Mouse (Mus musculus) MEL (cell line): ENCODE data around the gene Cln5. TPM values are rescaled to one million over a fixed set of nuclear protein-coding genes. Genes with fewer than 3 reads are reported as not detected.

Experiments used
- DNase-seq: peaks from one replicate; pipeline ENCODE4 v3.0.0; 2011; ENCODE audit warnings: low read depth, low spot score
- H3K27ac ChIP-seq: 2 replicates; pipeline ENCODE4 v1.5.1; 2012; ENCODE audit warnings: low read depth, mild to moderate bottlenecking, control low read depth, low read length, moderate library complexity; ENCODE audit not compliant: control insufficient read depth
- H3K27me3 ChIP-seq, 2 experiments: fragments of 150-350 bp in 1 of 2; sonication (generic) in 1 of 2; 2 replicates each; pipeline ENCODE4 v1.6.1; 2012; ENCODE audit warnings: low read length in 2 of 2, mild to moderate bottlenecking in 2 of 2, improper control_type of control experiment in 1 of 2, moderate library complexity in 1 of 2; ENCODE audit not compliant: insufficient read depth in 2 of 2, control insufficient read depth in 1 of 2
- H3K36me3 ChIP-seq, 2 experiments: 2 replicates each; pipeline ENCODE4 v1.6.1; 2012 to 2014; ENCODE audit warnings: low read length in 2 of 2, improper control_type of control experiment in 1 of 2, inconsistent platforms in 1 of 2, mild to moderate bottlenecking in 1 of 2; ENCODE audit not compliant: insufficient read depth in 2 of 2, control insufficient read depth in 1 of 2
- H3K4me1 ChIP-seq, 2 experiments: fragments of 150-350 bp in 1 of 2; sonication (generic) in 1 of 2; 2 replicates each; pipeline ENCODE4 v1.6.1; 2012; ENCODE audit warnings: low read length in 2 of 2, improper control_type of control experiment in 1 of 2, mild to moderate bottlenecking in 1 of 2; ENCODE audit not compliant: insufficient read depth in 2 of 2, control insufficient read depth in 1 of 2
- H3K4me3 ChIP-seq, 2 experiments: fragments of 150-350 bp in 1 of 2; sonication (generic) in 1 of 2; 2 replicates each; pipeline ENCODE4 v1.5.1; 2012; ENCODE audit warnings: low read depth in 2 of 2, low read length in 2 of 2, mild to moderate bottlenecking in 2 of 2, moderate library complexity in 2 of 2, control low read depth in 1 of 2, improper control_type of control experiment in 1 of 2; ENCODE audit not compliant: control insufficient read depth in 1 of 2, insufficient read depth in 1 of 2
- H3K79me2 ChIP-seq: 2 replicates; pipeline ENCODE4 v1.6.1; 2012; ENCODE audit warnings: mild to moderate bottlenecking, low read length, moderate library complexity; ENCODE audit not compliant: control insufficient read depth, poor library complexity, insufficient read depth
- H3K9ac ChIP-seq: 2 replicates; pipeline ENCODE4 v1.6.1; 2012; ENCODE audit warnings: low read depth, mild to moderate bottlenecking, control low read depth, low read length, moderate library complexity; ENCODE audit not compliant: control insufficient read depth, poor library complexity, severe bottlenecking
- H3K9me3 ChIP-seq: fragments of 150-350 bp; sonication (generic); replicated peaks from 2 replicates; pipeline ENCODE4 v1.6.1; 2012; ENCODE audit warnings: mild to moderate bottlenecking, low read length, improper control_type of control experiment, moderate library complexity; ENCODE audit not compliant: insufficient read depth
- CTCF ChIP-seq, 3 experiments: IDR thresholded peaks in 2 of 3; conservative IDR thresholded peaks in 1 of 3; 2 replicates each; pipeline ENCODE4 v1.5.1; 2011 to 2012; ENCODE audit warnings: low read length in 3 of 3, low read depth in 2 of 3, mild to moderate bottlenecking in 2 of 3, improper control_type of control experiment in 1 of 3, inconsistent platforms in 1 of 3, mixed read lengths in 1 of 3, moderate library complexity in 1 of 3; ENCODE audit not compliant: control insufficient read depth in 1 of 3, insufficient read depth in 1 of 3, poor library complexity in 1 of 3, severe bottlenecking in 1 of 3
- ETS1 ChIP-seq: IDR thresholded peaks from 2 replicates; pipeline ENCODE4 v1.6.1; 2012; ENCODE audit warnings: low read depth, mild to moderate bottlenecking, inconsistent platforms, low read length, improper control_type of control experiment, moderate library complexity
- GATA1 ChIP-seq: IDR thresholded peaks from 2 replicates; pipeline ENCODE4 v1.6.1; 2011; ENCODE audit warnings: low read depth, low read length, improper control_type of control experiment
- JUND ChIP-seq: IDR thresholded peaks from 2 replicates; pipeline ENCODE4 v1.6.1; 2011; ENCODE audit warnings: low read depth, mild to moderate bottlenecking, improper control_type of control experiment, low read length
- MXI1 ChIP-seq: IDR thresholded peaks from 2 replicates; pipeline ENCODE4 v1.6.1; 2011; ENCODE audit warnings: mild to moderate bottlenecking, low read depth, low read length, improper control_type of control experiment
- MYC ChIP-seq: IDR thresholded peaks from 2 replicates; pipeline ENCODE4 v1.6.1; 2011; ENCODE audit warnings: low read depth, mild to moderate bottlenecking, low read length, improper control_type of control experiment, moderate library complexity
- NELFE ChIP-seq: IDR thresholded peaks from 2 replicates; pipeline ENCODE4 v1.6.1; 2011; ENCODE audit warnings: low read depth, low read length, improper control_type of control experiment
- NRF1 ChIP-seq: IDR thresholded peaks from 2 replicates; pipeline ENCODE4 v1.6.1; 2014; ENCODE audit warnings: low read depth, mild to moderate bottlenecking, inconsistent platforms, low read length, improper control_type of control experiment, moderate library complexity; ENCODE audit not compliant: poor library complexity, insufficient read depth, severe bottlenecking
- POLR2A ChIP-seq, 2 experiments: IDR thresholded peaks; 2 replicates each; pipeline ENCODE4 v1.6.1; 2011 to 2012; ENCODE audit warnings: low read length in 2 of 2, mild to moderate bottlenecking in 2 of 2, control low read depth in 1 of 2, improper control_type of control experiment in 1 of 2, low read depth in 1 of 2, moderate library complexity in 1 of 2; ENCODE audit not compliant: control insufficient read depth in 1 of 2, insufficient read depth in 1 of 2, poor library complexity in 1 of 2
- RAD21 ChIP-seq: IDR thresholded peaks from 2 replicates; pipeline ENCODE4 v1.6.1; 2011; ENCODE audit warnings: mild to moderate bottlenecking, low read depth, low read length, improper control_type of control experiment
- RCOR1 ChIP-seq: IDR thresholded peaks from 2 replicates; pipeline ENCODE4 v1.6.1; 2012; ENCODE audit warnings: low read depth, mild to moderate bottlenecking, inconsistent platforms, low read length, improper control_type of control experiment
- SIN3A ChIP-seq: IDR thresholded peaks from 2 replicates; pipeline ENCODE4 v1.6.1; 2012; ENCODE audit warnings: low read length, improper control_type of control experiment, inconsistent platforms
- SMC3 ChIP-seq: IDR thresholded peaks from 2 replicates; pipeline ENCODE4 v1.6.1; 2011; ENCODE audit warnings: low read depth, low read length, improper control_type of control experiment
- TAL1 ChIP-seq: IDR thresholded peaks from 2 replicates; pipeline ENCODE4 v1.6.1; 2012; ENCODE audit warnings: mild to moderate bottlenecking, inconsistent platforms, low read length, moderate library complexity, mixed read lengths
- USF2 ChIP-seq, 2 experiments: IDR thresholded peaks; 2 replicates each; pipeline ENCODE4 v1.6.1; 2011 to 2012; ENCODE audit warnings: improper control_type of control experiment in 2 of 2, low read length in 2 of 2, borderline replicate concordance in 1 of 2, inconsistent platforms in 1 of 2, low read depth in 1 of 2, mild to moderate bottlenecking in 1 of 2; ENCODE audit not compliant: insufficient read depth in 1 of 2
- ZC3H11A ChIP-seq: IDR thresholded peaks from 2 replicates; pipeline ENCODE4 v1.6.1; 2012; ENCODE audit warnings: low read depth, mild to moderate bottlenecking, inconsistent platforms, low read length, improper control_type of control experiment
- ZNF384 ChIP-seq: IDR thresholded peaks from 2 replicates; pipeline ENCODE4 v1.6.1; 2012; ENCODE audit warnings: low read depth, mild to moderate bottlenecking, inconsistent platforms, low read length, improper control_type of control experiment
- polyA plus RNA-seq, 2 experiments: library from polyadenylated mRNA; stranded (reverse) in 1 of 2; unstranded in 1 of 2; fragments of >175 nt in 1 of 2; fragments of >200 nt in 1 of 2; gene quantifications; 2 replicates each; pipeline versions ENCODE4 v1.2.1 to v1.2.4; 2012; ENCODE audit warnings: low replicate concordance in 2 of 2, low read depth in 1 of 2; ENCODE audit not compliant: insufficient read length in 2 of 2, insufficient read depth in 1 of 2, missing spikeins in 1 of 2
- total RNA-seq: library from RNA; depleted of rRNA; stranded (reverse); fragments of 300-350 nt; gene quantifications from 2 replicates; pipeline ENCODE4 v1.2.3, GENCODE M21; 2012

Gene Cln5
- total and polyA plus RNA-seq, 3 experiments: 12.3 to 99.4 (median 15.9) TPM

- Histone ChIP-seq H3K36me3 (no peaks in the 10 kb centered on the region), H3K4me1 (no peaks in the 10 kb centered on the region), H3K9me3 (no peaks in the 10 kb centered on the region), H3K27ac (no peak overlapping the region), H3K79me2 (no peaks in the 10 kb centered on the region), H3K9ac (no peak overlapping the region), H3K4me3 (no peak overlapping the region), H3K27me3 (peaks cover 0 to 4% of the 10 kb centered on the region in 2 experiments; a peak in 2 of 4 replicates)
- no peak for DNase-seq
- no peak for TF ChIP-seq SIN3A
- TF ChIP-seq CTCF (IDR thresholded peaks at IDR 0.05 in 2 of 3, conservative IDR thresholded peaks at IDR 0.05 in 1 of 3; ENCODE audit: control insufficient read depth in 1 of 3, insufficient read depth in 1 of 3, low read depth in 2 of 3, low read length in 3 of 3, poor library complexity in 1 of 3, severe bottlenecking in 1 of 3): peak in 2 of 3 experiments; percentile 11 to 16; a peak in 1 of 6 replicates
- TF ChIP-seq ETS1: no peak
- TF ChIP-seq POLR2A (IDR thresholded peaks at IDR 0.05; ENCODE audit: control insufficient read depth in 1 of 2, insufficient read depth in 1 of 2, low read depth in 1 of 2, low read length in 2 of 2, poor library complexity in 1 of 2): no peak
- no peak for TF ChIP-seq SMC3
- no peak for TF ChIP-seq MYC
- TF ChIP-seq NRF1: no peak
Observed at GRCm38 (mm10) chr14:103059495-103059894, 10.5 kb upstream of the Cln5 start.

DNA sequence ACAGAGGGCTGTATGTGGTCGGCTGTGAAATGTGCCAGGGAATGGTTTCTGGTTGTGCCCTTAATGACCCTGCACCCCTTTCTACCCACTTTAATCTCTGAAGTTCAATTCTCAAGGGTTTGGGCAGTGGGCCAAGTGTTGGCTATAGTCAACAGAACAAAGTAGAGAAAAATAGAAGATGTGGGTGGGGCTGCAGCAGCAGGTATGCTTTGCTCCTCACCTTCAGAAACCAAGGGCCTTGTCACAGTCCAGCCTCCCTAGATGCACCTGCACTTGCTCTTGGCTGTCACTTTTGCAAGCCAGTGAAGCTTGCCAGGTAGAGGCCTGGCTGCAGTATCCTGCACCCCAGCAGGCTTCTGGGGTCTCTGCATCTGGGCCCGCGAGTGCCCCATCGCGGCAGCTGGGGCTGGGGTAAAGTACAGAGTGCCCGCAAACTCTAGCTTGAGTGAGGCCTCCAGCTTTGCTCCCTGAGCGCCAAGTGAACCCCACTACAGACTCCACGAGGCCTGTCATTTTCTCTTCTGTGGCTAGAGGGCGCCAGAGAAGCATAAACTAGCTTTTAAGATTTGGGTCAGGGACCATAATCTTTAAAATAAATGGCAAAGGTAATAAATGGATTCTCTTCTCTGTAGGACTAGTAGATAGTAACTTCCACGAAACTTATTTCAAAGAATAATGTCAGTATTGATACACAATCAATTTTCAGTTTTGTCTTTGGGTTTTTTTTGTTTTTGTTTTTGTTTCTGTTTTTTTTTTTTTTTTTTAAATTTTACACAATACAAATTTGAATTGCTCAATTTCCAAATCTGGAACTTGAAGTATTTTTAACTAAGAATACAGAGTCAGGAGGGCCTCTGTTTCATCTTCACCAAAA lies 4.5 kb upstream of the Cln5 start:
- H3K79me2 ChIP-seq: no peaks in the 10 kb centered on the region; the same call in 1 of the 2 replicates
- peak overlapping the region; percentile 10 for H3K9ac ChIP-seq
- peak; percentile 84 for DNase-seq
- no peaks in the 10 kb centered on the region for H3K9me3 ChIP-seq
- no peaks in the 10 kb centered on the region for H3K27me3 ChIP-seq
- H3K4me3 ChIP-seq: no peak overlapping the region
- no peak overlapping the region for H3K27ac ChIP-seq
- peak; percentile 68 to 94 (median 72) for TF ChIP-seq CTCF (IDR thresholded peaks at IDR 0.05 in 2 of 3, conservative IDR thresholded peaks at IDR 0.05 in 1 of 3; ENCODE audit: control insufficient read depth in 1 of 3, insufficient read depth in 1 of 3, low read depth in 2 of 3, low read length in 3 of 3, poor library complexity in 1 of 3, severe bottlenecking in 1 of 3)
- TF ChIP-seq MXI1: peak; percentile 34; the same call in 1 of the 2 replicates
- no peak for TF ChIP-seq GATA1
- TF ChIP-seq ETS1: no peak
- no peak for TF ChIP-seq NELFE
- no peak for TF ChIP-seq POLR2A (IDR thresholded peaks at IDR 0.05; ENCODE audit: control insufficient read depth in 1 of 2, insufficient read depth in 1 of 2, low read depth in 1 of 2, low read length in 2 of 2, poor library complexity in 1 of 2)
- no peak for TF ChIP-seq RCOR1
- peak; percentile 93 for TF ChIP-seq RAD21
- TF ChIP-seq USF2 (IDR thresholded peaks at IDR 0.05; ENCODE audit: borderline replicate concordance in 1 of 2, insufficient read depth in 1 of 2, low read depth in 1 of 2, low read length in 2 of 2): no peak
- TF ChIP-seq TAL1: no peak
- TF ChIP-seq SMC3: peak; percentile 86
- peak; percentile 74; the same call in 1 of the 2 replicates for TF ChIP-seq MYC
- TF ChIP-seq ZNF384: peak; percentile 59; the same call in 1 of the 2 replicates
- peak; percentile 89 for TF ChIP-seq ZC3H11A
- no peak for TF ChIP-seq JUND
- peaks cover 0 to 6% of the 10 kb centered on the region in 2 experiments; a peak in 1 of 4 replicates for H3K36me3 ChIP-seq
- no peaks in the 10 kb centered on the region; a peak in 1 of 4 replicates for H3K4me1 ChIP-seq
